Mouse (Mus musculus): ENCODE results near the gene Adssl1. TPM values are rescaled to one million over a fixed set of nuclear protein-coding genes. Genes with fewer than 3 reads are reported as not detected.

The Adssl1 gene
- polyA plus RNA-seq (2014; fragmentation: Nextera tagmentation; extraction: Ambion mirVana): 2.0 and 2.1 TPM in 2 replicates

- Histone ChIP-seq H3K27me3 (replicated peaks; ENCODE audit: control insufficient read depth, insufficient read depth, low read length) (peaks cover 19% of the 10 kb centered on the region), H3K9ac (ENCODE audit: low read length) (peak within 1 kb of the TSS; percentile 69), H3K4me2 (ENCODE audit: low read length) (peak within 1 kb of the TSS; percentile 96), H3K4me3 (ENCODE audit: low read depth, low read length) (peak within 1 kb of the TSS; percentile 45), H3K4me1 (ENCODE audit: control insufficient read depth, insufficient read depth, low read length) (peaks cover 8% of the 10 kb centered on the region; the same call in 1 of the 2 replicates), H3K27ac (ENCODE audit: low read depth, low read length) (no peak within 1 kb of the TSS), H3K36me3 (ENCODE audit: control insufficient read depth, insufficient read depth, low read length) (no peaks in the 10 kb centered on the region), H3K9me3 (replicated peaks; ENCODE audit: control insufficient read depth, low read length) (no peaks in the 10 kb centered on the region)
- under 1% methylated on average over 43 of the region's 56 CpGs for WGBS
- ATAC-seq (peak; percentile 49), DNase-seq (ENCODE audit: low spot score) (peak; percentile 53)
Measured at GRCm38 (mm10) chr12:112619686-112620353, at the start of gene Adssl1. Adssl1 (plus strand) TSS chr12:112620045.

DNA sequence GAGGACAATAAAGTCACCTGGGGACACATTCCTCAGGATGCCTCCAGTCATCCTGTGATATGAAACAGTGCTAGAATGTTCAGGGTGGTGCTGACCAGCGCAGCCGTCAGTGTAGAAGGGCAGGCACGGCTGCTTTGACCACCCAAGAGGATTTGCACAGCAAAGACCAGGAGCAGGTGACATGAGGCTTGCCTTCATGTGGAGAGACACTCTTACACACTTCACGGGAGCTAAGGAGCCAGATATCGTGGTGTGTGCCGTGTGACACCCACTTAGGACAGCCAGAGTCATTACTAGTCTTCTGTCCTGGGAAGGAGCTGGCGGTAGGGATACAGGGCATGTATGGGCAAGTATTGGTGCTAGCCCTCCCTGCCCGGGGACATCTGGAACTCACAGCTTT is 49.7 kb upstream of the Adssl1 start:
- DNase-seq (ENCODE audit: low spot score) (no peak), ATAC-seq (no peak)
- Histone ChIP-seq H3K4me3 (ENCODE audit: low read depth, low read length) (no peak overlapping the region), H3K27me3 (replicated peaks; ENCODE audit: control insufficient read depth, insufficient read depth, low read length) (no peaks in the 10 kb centered on the region), H3K36me3 (ENCODE audit: control insufficient read depth, insufficient read depth, low read length) (no peaks in the 10 kb centered on the region), H3K9me3 (replicated peaks; ENCODE audit: control insufficient read depth, low read length) (no peaks in the 10 kb centered on the region), H3K27ac (ENCODE audit: low read depth, low read length) (no peak overlapping the region), H3K9ac (ENCODE audit: low read length) (no peak overlapping the region), H3K4me1 (ENCODE audit: control insufficient read depth, insufficient read depth, low read length) (no peaks in the 10 kb centered on the region), H3K4me2 (ENCODE audit: low read length) (no peak overlapping the region)
- 83% methylated on average over 8 of the region's 8 CpGs for WGBS

DNA sequence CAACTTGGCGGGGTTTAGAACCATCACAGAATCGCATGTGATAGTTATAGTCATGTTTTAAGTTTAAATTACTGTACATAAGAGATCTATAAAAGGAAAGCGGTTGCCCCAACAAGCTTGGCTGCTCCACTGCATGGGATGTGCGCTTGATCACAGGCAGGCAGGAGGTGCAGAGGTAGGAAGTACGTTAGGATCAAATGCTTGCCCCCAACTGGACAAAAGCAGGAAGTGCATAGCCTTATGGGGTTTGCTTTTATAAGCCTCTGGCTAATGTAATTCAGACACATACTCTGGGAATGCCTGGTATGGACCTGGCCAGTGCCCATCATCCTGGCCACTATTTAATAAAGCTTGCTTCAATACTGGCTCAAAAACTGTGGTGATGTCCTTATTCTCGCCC is 48.8 kb upstream of the Adssl1 start:
- Histone ChIP-seq H3K4me3 (ENCODE audit: low read depth, low read length) (no peak overlapping the region), H3K27ac (ENCODE audit: low read depth, low read length) (no peak overlapping the region), H3K36me3 (ENCODE audit: control insufficient read depth, insufficient read depth, low read length) (no peaks in the 10 kb centered on the region), H3K4me1 (ENCODE audit: control insufficient read depth, insufficient read depth, low read length) (no peaks in the 10 kb centered on the region), H3K27me3 (replicated peaks; ENCODE audit: control insufficient read depth, insufficient read depth, low read length) (no peaks in the 10 kb centered on the region), H3K9ac (ENCODE audit: low read length) (no peak overlapping the region), H3K9me3 (replicated peaks; ENCODE audit: control insufficient read depth, low read length) (no peaks in the 10 kb centered on the region), H3K4me2 (ENCODE audit: low read length) (no peak overlapping the region)
- DNase-seq (ENCODE audit: low spot score): no peak
- WGBS: 67% methylated on average over 6 of the region's 6 CpGs
- ATAC-seq: no peak

DNA sequence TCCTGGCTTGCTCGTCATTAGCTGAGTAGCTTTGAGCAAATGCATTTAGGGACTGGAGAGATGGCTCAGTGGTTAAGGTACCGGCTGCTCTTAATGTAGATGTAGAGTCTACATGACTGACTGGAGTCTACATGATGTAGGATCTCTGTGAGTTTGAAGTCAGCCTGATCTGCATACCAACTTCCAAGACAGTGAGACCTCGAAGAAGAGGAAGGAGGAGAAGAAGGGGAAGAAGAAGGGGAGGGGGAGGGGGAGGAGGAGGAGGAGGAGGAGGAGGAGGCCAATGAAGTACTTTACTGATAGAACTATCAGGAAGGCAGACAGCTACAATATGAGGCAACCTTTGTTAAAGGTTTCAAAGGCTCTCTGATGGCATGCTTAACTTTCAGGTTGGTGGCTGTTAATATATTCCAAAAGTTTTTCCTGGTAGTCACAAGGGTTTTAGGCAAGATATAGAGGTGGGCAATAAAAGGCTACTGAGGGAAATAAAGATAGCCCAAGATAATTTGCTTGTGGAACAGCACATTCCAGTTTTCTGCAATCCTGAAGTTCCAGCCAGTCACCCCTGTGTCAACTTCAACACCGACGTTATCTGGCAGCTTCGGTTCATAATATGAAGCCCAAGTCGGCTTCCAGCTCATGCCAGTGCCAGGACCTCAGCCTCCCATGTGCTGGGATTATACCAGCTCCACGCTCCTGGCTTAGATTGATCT is 44.4 kb upstream of the Adssl1 start:
- Histone ChIP-seq H3K4me1 (ENCODE audit: control insufficient read depth, insufficient read depth, low read length) (no peaks in the 10 kb centered on the region), H3K27me3 (replicated peaks; ENCODE audit: control insufficient read depth, insufficient read depth, low read length) (no peaks in the 10 kb centered on the region)
- no peak for ATAC-seq

GRCm38 (mm10) chr12:112576341-112576740 is 43.5 kb upstream of the Adssl1 start:
- DNase-seq (ENCODE audit: low spot score): peak; percentile 63
- Histone ChIP-seq H3K36me3 (ENCODE audit: control insufficient read depth, insufficient read depth, low read length) (no peaks in the 10 kb centered on the region), H3K4me1 (ENCODE audit: control insufficient read depth, insufficient read depth, low read length) (no peaks in the 10 kb centered on the region)

More for the DNA sequence above, 44.4 kb upstream of the Adssl1 start:
- Histone ChIP-seq H3K4me2 (ENCODE audit: low read length) (no peak overlapping the region), H3K4me3 (ENCODE audit: low read depth, low read length) (no peak overlapping the region), H3K27ac (ENCODE audit: low read depth, low read length) (no peak overlapping the region), H3K36me3 (ENCODE audit: control insufficient read depth, insufficient read depth, low read length) (no peaks in the 10 kb centered on the region), H3K9me3 (replicated peaks; ENCODE audit: control insufficient read depth, low read length) (no peaks in the 10 kb centered on the region), H3K9ac (ENCODE audit: low read length) (no peak overlapping the region)
- no peak for DNase-seq (ENCODE audit: low spot score)
- 81% methylated on average over 8 of the region's 8 CpGs for WGBS

GRCm38 (mm10) chr12:112576749-112577148 is 43.1 kb upstream of the Adssl1 start:
- DNase-seq (ENCODE audit: low spot score) (no peak), ATAC-seq (no peak)
- 8% methylated on average over 3 of the region's 3 CpGs for WGBS
- Histone ChIP-seq H3K36me3 (ENCODE audit: control insufficient read depth, insufficient read depth, low read length) (no peaks in the 10 kb centered on the region), H3K9ac (ENCODE audit: low read length) (no peak overlapping the region), H3K4me2 (ENCODE audit: low read length) (no peak overlapping the region), H3K9me3 (replicated peaks; ENCODE audit: control insufficient read depth, low read length) (no peaks in the 10 kb centered on the region), H3K27ac (ENCODE audit: low read depth, low read length) (no peak overlapping the region; the same call in 1 of the 2 replicates), H3K4me1 (ENCODE audit: control insufficient read depth, insufficient read depth, low read length) (no peaks in the 10 kb centered on the region), H3K27me3 (replicated peaks; ENCODE audit: control insufficient read depth, insufficient read depth, low read length) (no peaks in the 10 kb centered on the region), H3K4me3 (ENCODE audit: low read depth, low read length) (no peak overlapping the region)

More at GRCm38 (mm10) chr12:112576341-112576740, 43.5 kb upstream of the Adssl1 start:
- no peak overlapping the region for H3K9ac ChIP-seq (ENCODE audit: low read length)
- ATAC-seq: 0 out of 2 replicates have a peak, but pooled peaks have one; percentile 10
- no peak overlapping the region for H3K4me2 ChIP-seq (ENCODE audit: low read length)
- no peaks in the 10 kb centered on the region for H3K9me3 ChIP-seq (replicated peaks; ENCODE audit: control insufficient read depth, low read length)
- no peaks in the 10 kb centered on the region for H3K27me3 ChIP-seq (replicated peaks; ENCODE audit: control insufficient read depth, insufficient read depth, low read length)
- H3K27ac ChIP-seq (ENCODE audit: low read depth, low read length): no peak overlapping the region; the same call in 1 of the 2 replicates
- 14% methylated on average over 6 of the region's 6 CpGs for WGBS
- H3K4me3 ChIP-seq (ENCODE audit: low read depth, low read length): no peak overlapping the region

- no peaks in the 10 kb centered on the region for H3K36me3 ChIP-seq (ENCODE audit: control insufficient read depth, insufficient read depth, low read length)
- no peak overlapping the region for H3K9ac ChIP-seq (ENCODE audit: low read length)
- WGBS: 70% methylated on average over 6 of the region's 6 CpGs
- ATAC-seq (no peak), DNase-seq (ENCODE audit: low spot score) (no peak)
- no peaks in the 10 kb centered on the region for H3K4me1 ChIP-seq (ENCODE audit: control insufficient read depth, insufficient read depth, low read length)
- H3K9me3 ChIP-seq (replicated peaks; ENCODE audit: control insufficient read depth, low read length): no peaks in the 10 kb centered on the region
- H3K27me3 ChIP-seq (replicated peaks; ENCODE audit: control insufficient read depth, insufficient read depth, low read length): no peaks in the 10 kb centered on the region
- no peak overlapping the region for H3K4me3 ChIP-seq (ENCODE audit: low read depth, low read length)
- no peak overlapping the region for H3K27ac ChIP-seq (ENCODE audit: low read depth, low read length)
- H3K4me2 ChIP-seq (ENCODE audit: low read length): no peak overlapping the region
Measured at GRCm38 (mm10) chr12:112578296-112579090, 41.4 kb upstream of the Adssl1 start.

GRCm38 (mm10) chr12:112579430-112579829 is 40.4 kb upstream of the Adssl1 start:
- Histone ChIP-seq H3K4me1 (ENCODE audit: control insufficient read depth, insufficient read depth, low read length) (no peaks in the 10 kb centered on the region), H3K9ac (ENCODE audit: low read length) (no peak overlapping the region), H3K27ac (ENCODE audit: low read depth, low read length) (no peak overlapping the region), H3K27me3 (replicated peaks; ENCODE audit: control insufficient read depth, insufficient read depth, low read length) (no peaks in the 10 kb centered on the region), H3K4me2 (ENCODE audit: low read length) (no peak overlapping the region), H3K4me3 (ENCODE audit: low read depth, low read length) (no peak overlapping the region), H3K36me3 (ENCODE audit: control insufficient read depth, insufficient read depth, low read length) (no peaks in the 10 kb centered on the region), H3K9me3 (replicated peaks; ENCODE audit: control insufficient read depth, low read length) (no peaks in the 10 kb centered on the region)
- 39% methylated on average over 5 of the region's 5 CpGs for WGBS
- ATAC-seq (no peak), DNase-seq (ENCODE audit: low spot score) (no peak)

All from forebrain, embryonic 14.5 days (tissue).